Comparison of ENCODE assay signal across 12 mouse cellular contexts in the genomic region with DNA sequence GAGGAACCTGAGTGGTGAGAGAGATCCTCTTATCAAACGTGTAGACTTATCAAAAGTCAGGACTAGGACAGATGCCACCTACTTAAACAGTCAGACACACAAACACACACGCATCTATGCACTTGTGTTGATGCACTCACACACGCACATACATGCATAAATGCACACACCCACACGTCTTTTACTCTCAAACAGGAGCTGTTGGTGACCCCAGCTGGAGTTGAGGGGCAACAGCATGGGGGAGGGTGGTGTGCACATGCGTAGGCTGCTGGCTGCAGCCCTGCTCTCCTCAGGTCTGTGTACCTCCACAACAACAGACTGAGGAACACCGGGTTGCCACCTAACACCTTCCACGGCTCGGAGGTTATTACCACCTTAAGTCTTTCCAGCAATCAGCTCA. TPM values are rescaled to one million over a fixed set of nuclear protein-coding genes. Genes with fewer than 3 reads are reported as not detected.
DNase-seq lines count a peak whose midpoint lies in the region; ATAC-seq and TF ChIP-seq lines count a peak whose summit lies in the region.
"Had no signal": no experiment of that assay in that cellular context is flagged by ENCODE, and none has a peak within 500 bp of the region (broad histone marks: within the 10 kb centered on the region; RNA-seq: fewer than 3 reads in every experiment).

No protein-coding gene starts in this region.

- H3K9ac ChIP-seq in embryonic facial prominence, embryonic 14.5 days (ENCODE audit: low read depth, low read length), result no peak overlapping the region

- no peaks in the 10 kb centered on the region for H3K4me1 ChIP-seq in embryonic facial prominence, embryonic 14.5 days (ENCODE audit: control insufficient read depth, insufficient read depth, low read length)
- peaks cover 32% of the 10 kb centered on the region for H3K4me1 ChIP-seq in embryonic facial prominence, embryonic 10.5 days
- H3K4me1 ChIP-seq in lung, adult 2 months (ENCODE audit: control insufficient read depth, insufficient read depth, low read length), result no peaks in the 10 kb centered on the region

- DNase-seq in embryonic facial prominence, embryonic 14.5 days (ENCODE audit: low spot score), result peak; percentile 16
- DNase-seq in embryonic facial prominence, embryonic 10.5 days (ENCODE audit: low spot score), result no peak
- DNase-seq in lung, adult 2 months, result no peak
- DNase-seq in lung, postnatal 14 days, result no peak
- peak; percentile 72 for DNase-seq in thymus, postnatal 0 days (ENCODE audit: low spot score)
- DNase-seq in adrenal gland, postnatal 25 days, result no peak
- DNase-seq: cerebellum, adult 9-11 months; lung, postnatal 4 days had no signal

- no peaks in the 10 kb centered on the region; the same call in 1 of the 2 replicates for H3K27me3 ChIP-seq in embryonic facial prominence, embryonic 14.5 days (replicated peaks; ENCODE audit: control insufficient read depth, insufficient read depth, low read length)
- H3K27me3 ChIP-seq in embryonic facial prominence, embryonic 10.5 days (replicated peaks; ENCODE audit: low read depth, poor library complexity, severe bottlenecking), result peaks cover 19% of the 10 kb centered on the region

- H3K4me3 ChIP-seq in embryonic facial prominence, embryonic 14.5 days (ENCODE audit: low read depth, low read length), result no peak overlapping the region
- H3K4me3 ChIP-seq in embryonic facial prominence, embryonic 10.5 days, result no peak overlapping the region
- H3K4me3 ChIP-seq in lung, adult 2 months (replicated peaks; ENCODE audit: extremely low read depth, low read depth, low read length), result no peak overlapping the region
- H3K4me3 ChIP-seq: myocyte had no signal

- peak; percentile 6; the same call in 1 of the 2 replicates for TF ChIP-seq CTCF in lung, adult 2 months (IDR thresholded peaks at IDR 0.05; ENCODE audit: insufficient read depth, low read length)

- WGBS in embryonic facial prominence, embryonic 14.5 days, result 50% methylated on average over 8 of the region's 8 CpGs
- 67% methylated on average over 8 of the region's 8 CpGs for WGBS in embryonic facial prominence, embryonic 10.5 days
- WGBS in lung, adult 2 months, result 45% methylated on average over 8 of the region's 8 CpGs

- no peak overlapping the region for H3K27ac ChIP-seq in embryonic facial prominence, embryonic 14.5 days (replicated peaks; ENCODE audit: low read depth, low read length)
- H3K27ac ChIP-seq in embryonic facial prominence, embryonic 10.5 days (replicated peaks), result no peak overlapping the region

- H3K4me2 ChIP-seq in embryonic facial prominence, embryonic 14.5 days (ENCODE audit: low read depth, low read length), result no peak overlapping the region

- no peak for TF ChIP-seq POLR2A in lung, adult 2 months (IDR thresholded peaks at IDR 0.05; ENCODE audit: borderline replicate concordance, extremely low read depth, low read depth, low read length)

- H3K9me3 ChIP-seq in embryonic facial prominence, embryonic 14.5 days (ENCODE audit: control insufficient read depth, low read length), result no peaks in the 10 kb centered on the region
- H3K9me3 ChIP-seq in embryonic facial prominence, embryonic 10.5 days, result no peaks in the 10 kb centered on the region

- peaks cover 19% of the 10 kb centered on the region; the same call in 1 of the 2 replicates for H3K36me3 ChIP-seq in embryonic facial prominence, embryonic 14.5 days (ENCODE audit: control insufficient read depth, insufficient read depth, low read length)
- peaks cover 27% of the 10 kb centered on the region for H3K36me3 ChIP-seq in embryonic facial prominence, embryonic 10.5 days (replicated peaks)

- ATAC-seq in embryonic facial prominence, embryonic 14.5 days (ENCODE audit: low read depth), result no peak
- ATAC-seq in activated CD4-positive, CD25-positive, alpha-beta regulatory T cell, adult 4 months, result peak; percentile 5
- ATAC-seq in frontal cortex, adult (ENCODE audit: low TSS enrichment), result no peak

RNA-seq across cellular contexts. Expression of gene Podnl1, which starts 2.5 kb away (rescaled TPM):
- polyA plus RNA-seq in embryonic facial prominence, embryonic 14.5 days (2014; fragmentation: Nextera tagmentation; extraction: Ambion mirVana), result 1.7 and 2.4 TPM in 2 replicates
- 0.08 and 0.12 TPM in 2 replicates for polyA plus RNA-seq in embryonic facial prominence, embryonic 10.5 days (2016; fragmentation: Nextera tagmentation; extraction: Ambion mirVana)
- polyA plus RNA-seq in lung, adult 2 months (2012; rRNA removed), result 1.8 and 2.4 TPM in 2 replicates
- 1 to 10 TPM; 8.2 to 9.0 TPM for polyA plus RNA-seq in activated CD4-positive, CD25-positive, alpha-beta regulatory T cell, adult 4 months (2017; shearing (Covaris generic))
- polyA plus RNA-seq in thymus, postnatal 0 days (2015; fragmentation: Nextera tagmentation; extraction: Ambion mirVana), result 2.1 and 2.3 TPM in 2 replicates
- 0.62 and 1.0 TPM in 2 replicates for total RNA-seq in adrenal gland, postnatal 25 days (2021)
- total RNA-seq: layer of hippocampus, postnatal 10 days had no signal

RNA-seq across cellular contexts. Expression of gene Cc2d1a, which starts 19.5 kb away (rescaled TPM):
- 20.2 and 21.3 TPM in 2 replicates for polyA plus RNA-seq in embryonic facial prominence, embryonic 14.5 days (2014; fragmentation: Nextera tagmentation; extraction: Ambion mirVana)
- 20.4 and 21.0 TPM in 2 replicates for polyA plus RNA-seq in embryonic facial prominence, embryonic 10.5 days (2016; fragmentation: Nextera tagmentation; extraction: Ambion mirVana)
- 25.9 and 27.7 TPM in 2 replicates for polyA plus RNA-seq in lung, adult 2 months (2012; rRNA removed)
- polyA plus RNA-seq in activated CD4-positive, CD25-positive, alpha-beta regulatory T cell, adult 4 months (2017; shearing (Covaris generic)), result 10 to 100 TPM; 14.9 to 16.0 TPM
- 18.9 and 20.1 TPM in 2 replicates for polyA plus RNA-seq in thymus, postnatal 0 days (2015; fragmentation: Nextera tagmentation; extraction: Ambion mirVana)
- total RNA-seq in adrenal gland, postnatal 25 days (2021), result 31.4 and 34.9 TPM in 2 replicates

RNA-seq across cellular contexts. Expression of gene 4930432K21Rik, which starts 19.5 kb away (rescaled TPM):
- polyA plus RNA-seq in embryonic facial prominence, embryonic 14.5 days (2014; fragmentation: Nextera tagmentation; extraction: Ambion mirVana), result 0.77 and 1.0 TPM in 2 replicates
- 1.5 and 1.8 TPM in 2 replicates for polyA plus RNA-seq in embryonic facial prominence, embryonic 10.5 days (2016; fragmentation: Nextera tagmentation; extraction: Ambion mirVana)
- 1.0 and 1.1 TPM in 2 replicates for polyA plus RNA-seq in lung, adult 2 months (2012; rRNA removed)
- polyA plus RNA-seq in activated CD4-positive, CD25-positive, alpha-beta regulatory T cell, adult 4 months (2017; shearing (Covaris generic)), result 1 to 10 TPM in 1 of 2 experiments, under 1 TPM in 1; 0.40 to 1.2 TPM
- polyA plus RNA-seq in thymus, postnatal 0 days (2015; fragmentation: Nextera tagmentation; extraction: Ambion mirVana), result 1.3 and 1.4 TPM in 2 replicates
- 0.73 and 1.4 TPM in 2 replicates for total RNA-seq in adrenal gland, postnatal 25 days (2021)

RNA-seq across cellular contexts. Expression of gene Dcaf15, which starts 23.7 kb away (rescaled TPM):
- 8.4 and 9.9 TPM in 2 replicates for polyA plus RNA-seq in embryonic facial prominence, embryonic 14.5 days (2014; fragmentation: Nextera tagmentation; extraction: Ambion mirVana)
- polyA plus RNA-seq in embryonic facial prominence, embryonic 10.5 days (2016; fragmentation: Nextera tagmentation; extraction: Ambion mirVana), result 15.9 and 18.0 TPM in 2 replicates
- 36.1 and 42.5 TPM in 2 replicates for polyA plus RNA-seq in lung, adult 2 months (2012; rRNA removed)
- 10 to 100 TPM; 13.9 to 15.9 TPM for polyA plus RNA-seq in activated CD4-positive, CD25-positive, alpha-beta regulatory T cell, adult 4 months (2017; shearing (Covaris generic))
- 14.7 and 18.1 TPM in 2 replicates for polyA plus RNA-seq in thymus, postnatal 0 days (2015; fragmentation: Nextera tagmentation; extraction: Ambion mirVana)
- 21.2 and 24.5 TPM in 2 replicates for total RNA-seq in adrenal gland, postnatal 25 days (2021)

RNA-seq across cellular contexts. Expression of gene Nanos3, which starts 56.7 kb away (rescaled TPM):
- 3.0 and 4.5 TPM in 2 replicates for polyA plus RNA-seq in embryonic facial prominence, embryonic 14.5 days (2014; fragmentation: Nextera tagmentation; extraction: Ambion mirVana)
- 2.4 and 3.5 TPM in 2 replicates for polyA plus RNA-seq in embryonic facial prominence, embryonic 10.5 days (2016; fragmentation: Nextera tagmentation; extraction: Ambion mirVana)
- 0.18 and 0.54 TPM in 2 replicates for polyA plus RNA-seq in lung, adult 2 months (2012; rRNA removed)
- 1 to 10 TPM in 1 of 2 experiments, not detected in 1; 1.1 TPM for polyA plus RNA-seq in activated CD4-positive, CD25-positive, alpha-beta regulatory T cell, adult 4 months (2017; shearing (Covaris generic))
- polyA plus RNA-seq in thymus, postnatal 0 days (2015; fragmentation: Nextera tagmentation; extraction: Ambion mirVana), result 5.3 and 6.2 TPM in 2 replicates
- total RNA-seq in adrenal gland, postnatal 25 days (2021), result 1.3 TPM in 1 of 2 replicates, not detected in the other

Comparison
In these comparisons a context has a peak if more than half of its experiments do, and no peak if none do; other contexts are left out.
1. DNase-seq: peak in embryonic facial prominence, embryonic 14.5 days (single experiment) and thymus, postnatal 0 days (single experiment); none in embryonic facial prominence, embryonic 10.5 days (single experiment), lung, adult 2 months (single experiment), lung, postnatal 14 days (single experiment) and adrenal gland, postnatal 25 days (single experiment).